Mouse (Mus musculus) mammary gland, adult 2 months (tissue): Measurements from ENCODE around the gene Adssl1. TPM values are rescaled to one million over a fixed set of nuclear protein-coding genes. Genes with fewer than 3 reads are reported as not detected.

Experiments
- polyA plus RNA-seq: library from polyadenylated mRNA; depleted of rRNA; stranded (reverse); fragments of >200 nt; gene quantifications from 2 replicates; pipeline ENCODE4 v1.2.3, GENCODE M21; 2012; ENCODE audit warnings: low replicate concordance; rRNA removed

The Adssl1 gene
- polyA plus RNA-seq = 10.8 and 103 TPM in 2 replicates

GRCm38 (mm10) chr12:112619686-112620353 lies at the start of gene Adssl1:
Adssl1 (plus strand) TSS chr12:112620045.

GRCm38 (mm10) chr12:112588426-112589256 lies 31.2 kb upstream of the Adssl1 start, which contains the start of gene Inf2:
Inf2 (plus strand) TSS chr12:112588784.

GRCm38 (mm10) chr12:112644180-112644854 lies 24.5 kb downstream of the Adssl1 start, which contains the start of gene Siva1:
Siva1 (plus strand) TSS chr12:112644679.

GRCm38 (mm10) chr12:112674132-112675011 lies 54.5 kb downstream of the Adssl1 start, which contains the start of gene Akt1:
Akt1 (minus strand) TSS chr12:112674884.

GRCm38 (mm10) chr12:112678555-112679026 lies 58.7 kb downstream of the Adssl1 start, which contains the start of gene Zbtb42:
Zbtb42 (plus strand) TSS chr12:112678828.

Other genes with a start within 250 kb of the Adssl1 start
- gene A530016L24Rik, start 130.6 kb upstream of the Adssl1 start, polyA plus RNA-seq = 257 and 300 TPM in 2 replicates
- gene Tmem179, start 103.3 kb upstream of the Adssl1 start, polyA plus RNA-seq = 0.10 and 0.14 TPM in 2 replicates
- gene Inf2, start 31.3 kb upstream of the Adssl1 start, polyA plus RNA-seq = 32.1 and 51.3 TPM in 2 replicates
- 37.1 and 48.6 TPM in 2 replicates for gene Siva1, start 24.6 kb downstream of the Adssl1 start, polyA plus RNA-seq
- gene Akt1, start 54.8 kb downstream of the Adssl1 start, polyA plus RNA-seq = 121 and 167 TPM in 2 replicates
- 17.1 and 26.8 TPM in 2 replicates for gene Zbtb42, start 58.8 kb downstream of the Adssl1 start, polyA plus RNA-seq
- 27.1 and 43.9 TPM in 2 replicates for gene Cep170b, start 100.4 kb downstream of the Adssl1 start, polyA plus RNA-seq
- 171 and 191 TPM in 2 replicates for gene Pld4, start 140.6 kb downstream of the Adssl1 start, polyA plus RNA-seq
- gene Ahnak2, start 182.6 kb downstream of the Adssl1 start, polyA plus RNA-seq = 14.3 and 15.8 TPM in 2 replicates
- gene Clba1, start 188.9 kb downstream of the Adssl1 start, polyA plus RNA-seq = 2.0 and 3.4 TPM in 2 replicates
- 24.3 and 24.6 TPM in 2 replicates for gene Cdca4, start 209.4 kb downstream of the Adssl1 start, polyA plus RNA-seq
- gene Gpr132, start 248.2 kb downstream of the Adssl1 start, polyA plus RNA-seq = 46.4 and 48.6 TPM in 2 replicates